Mouse (Mus musculus): ENCODE measurements around the gene Nod1.

DNA sequence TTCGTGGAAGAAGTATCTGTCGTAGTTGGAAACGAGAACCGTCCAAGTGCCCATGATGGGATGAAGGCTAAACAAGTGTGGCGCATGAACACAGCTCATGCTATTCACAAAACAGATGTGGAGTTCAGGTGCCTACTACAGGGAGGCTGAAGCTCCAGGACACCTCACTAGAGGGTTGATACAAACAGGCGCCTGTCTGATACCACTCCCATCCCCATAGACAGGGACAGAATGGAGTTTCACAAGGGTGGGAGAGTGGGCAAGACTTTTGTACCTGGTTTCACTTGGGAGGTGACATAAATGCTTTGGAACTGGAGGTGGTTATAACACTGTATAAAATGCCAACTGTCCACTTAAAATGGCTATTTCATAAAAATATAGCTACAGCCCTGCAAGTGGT lies 7.0 kb upstream of the Nod1 start:
- TF ChIP-seq FLI1 (IDR thresholded peaks at IDR 0.05; ENCODE audit: low read length): no peak
- no peak for TF ChIP-seq GATA1 (IDR thresholded peaks at IDR 0.05; ENCODE audit: borderline replicate concordance, low read length)

Data from megakaryocyte, embryonic 14.5 days (primary cell).